Mouse (Mus musculus): ENCODE measurements around the gene Leo1. TPM values are rescaled to one million over a fixed set of nuclear protein-coding genes. Genes with fewer than 3 reads are reported as not detected.
"Not testable (repeated sequence)": the region's sequence is repeated elsewhere in the genome, so short reads cannot be mapped to it uniquely, and the experiment has no call there.

Leo1 gene
- total and polyA plus RNA-seq, 2 experiments = 2.1 to 6.3 TPM

GRCm38 (mm10) chr9:75441691-75442131 is 387 bp downstream of the Leo1 start:
- no peaks in the 10 kb centered on the region for H3K27me3 ChIP-seq (ENCODE audit: control insufficient read depth, insufficient read depth, low read length)
- TF ChIP-seq CTCF (IDR thresholded peaks at IDR 0.05; ENCODE audit: low read depth, low read length) (no peak; the same call in 1 of the 2 replicates), POLR2A (IDR thresholded peaks at IDR 0.05; ENCODE audit: extremely low read depth, insufficient read depth, low read length) (no peak)
- peak overlapping the region; percentile 66 for H3K9ac ChIP-seq (ENCODE audit: low read depth, low read length)
- peaks cover 11% of the 10 kb centered on the region for H3K4me1 ChIP-seq (ENCODE audit: control insufficient read depth, insufficient read depth, low read length)
- no peaks in the 10 kb centered on the region for H3K36me3 ChIP-seq (ENCODE audit: control insufficient read depth, insufficient read depth, low read length)
- WGBS = under 1% methylated on average over 31 of the region's 31 CpGs
- peaks cover 12% of the 10 kb centered on the region; the same call in 1 of the 2 replicates for H3K79me2 ChIP-seq (ENCODE audit: control insufficient read depth, insufficient read depth, low read length)
- peak overlapping the region; percentile 68 for H3K4me3 ChIP-seq (ENCODE audit: insufficient read depth, low read depth, low read length)
- H3K27ac ChIP-seq (replicated peaks; ENCODE audit: insufficient read depth, low read depth, low read length) = no peak overlapping the region
- peak; percentile 31 for DNase-seq (ENCODE audit: extremely low read depth, low read depth, low spot score)

- peak overlapping the region; percentile 39 for H3K4me3 ChIP-seq (ENCODE audit: insufficient read depth, low read depth, low read length)
- no peak for TF ChIP-seq CTCF (IDR thresholded peaks at IDR 0.05; ENCODE audit: low read depth, low read length)
- no peak for TF ChIP-seq POLR2A (IDR thresholded peaks at IDR 0.05; ENCODE audit: extremely low read depth, insufficient read depth, low read length)
- H3K79me2 ChIP-seq (ENCODE audit: control insufficient read depth, insufficient read depth, low read length) = peaks cover 12% of the 10 kb centered on the region; the same call in 1 of the 2 replicates
- peak; percentile 93 for DNase-seq (ENCODE audit: extremely low read depth, low read depth, low spot score)
- peak overlapping the region; percentile 48 for H3K27ac ChIP-seq (replicated peaks; ENCODE audit: insufficient read depth, low read depth, low read length)
- 21% methylated on average over 15 of the region's 15 CpGs for WGBS
- H3K36me3 ChIP-seq (ENCODE audit: control insufficient read depth, insufficient read depth, low read length) = peaks cover 16% of the 10 kb centered on the region
- no peaks in the 10 kb centered on the region for H3K27me3 ChIP-seq (ENCODE audit: control insufficient read depth, insufficient read depth, low read length)
- peaks cover 11% of the 10 kb centered on the region for H3K4me1 ChIP-seq (ENCODE audit: control insufficient read depth, insufficient read depth, low read length)
- peak overlapping the region; percentile 46 for H3K9ac ChIP-seq (ENCODE audit: low read depth, low read length)
Measured at GRCm38 (mm10) chr9:75444981-75445380, 3.7 kb downstream of the Leo1 start.

DNA sequence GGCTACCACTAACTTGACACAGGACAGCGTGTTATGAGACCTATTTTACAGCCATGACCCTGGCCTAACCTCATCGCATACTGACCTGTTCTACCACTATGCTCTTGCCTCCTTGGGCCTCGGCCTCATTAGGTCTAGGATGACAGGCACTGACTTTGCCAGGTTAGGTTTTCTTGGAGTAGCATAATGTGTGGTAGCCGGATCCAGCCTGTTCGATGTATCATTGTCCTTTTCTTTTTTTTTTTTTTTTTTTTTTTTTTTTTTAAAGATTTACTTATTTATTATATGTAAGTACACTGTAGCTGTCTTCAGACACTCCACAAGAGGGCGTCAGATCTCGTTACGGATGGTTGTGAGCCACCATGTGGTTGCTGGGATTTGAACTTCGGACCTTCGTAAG is 5.2 kb downstream of the Leo1 start:
- not testable (repeated sequence) for H3K27me3 ChIP-seq (ENCODE audit: control insufficient read depth, insufficient read depth, low read length); H3K27ac ChIP-seq (replicated peaks; ENCODE audit: insufficient read depth, low read depth, low read length); H3K4me3 ChIP-seq (ENCODE audit: insufficient read depth, low read depth, low read length); DNase-seq (ENCODE audit: extremely low read depth, low read depth, low spot score); H3K9ac ChIP-seq (ENCODE audit: low read depth, low read length)
- Histone ChIP-seq H3K36me3 (ENCODE audit: control insufficient read depth, insufficient read depth, low read length) (peaks cover 21% of the 10 kb centered on the region), H3K4me1 (ENCODE audit: control insufficient read depth, insufficient read depth, low read length) (peaks cover 11% of the 10 kb centered on the region), H3K79me2 (ENCODE audit: control insufficient read depth, insufficient read depth, low read length) (peaks cover 12% of the 10 kb centered on the region; the same call in 1 of the 2 replicates)
- WGBS = 86% methylated on average over 10 of the region's 10 CpGs

DNA sequence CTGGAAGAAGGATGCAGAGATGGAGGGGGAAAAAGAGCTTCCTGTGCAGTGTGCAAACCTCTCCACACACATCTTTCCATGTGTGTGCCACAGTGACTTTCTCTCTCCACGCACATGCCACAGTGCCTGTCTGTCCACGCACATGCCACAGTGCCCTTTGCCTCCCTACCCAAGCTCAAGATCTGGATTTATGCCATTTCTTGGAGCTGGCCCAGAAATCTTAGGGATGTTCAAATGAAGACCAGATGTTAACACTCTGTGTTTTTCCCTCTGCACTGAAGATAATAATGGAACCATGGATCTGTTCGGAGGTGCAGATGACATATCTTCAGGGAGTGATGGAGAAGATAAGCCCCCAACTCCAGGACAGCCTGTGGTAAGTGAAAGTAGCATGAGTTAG is 6.7 kb downstream of the Leo1 start:
- Histone ChIP-seq H3K36me3 (ENCODE audit: control insufficient read depth, insufficient read depth, low read length) (peaks cover 26% of the 10 kb centered on the region), H3K4me3 (ENCODE audit: insufficient read depth, low read depth, low read length) (no peak overlapping the region), H3K27ac (replicated peaks; ENCODE audit: insufficient read depth, low read depth, low read length) (no peak overlapping the region), H3K4me1 (ENCODE audit: control insufficient read depth, insufficient read depth, low read length) (peaks cover 9% of the 10 kb centered on the region), H3K9ac (ENCODE audit: low read depth, low read length) (no peak overlapping the region), H3K27me3 (ENCODE audit: control insufficient read depth, insufficient read depth, low read length) (no peaks in the 10 kb centered on the region), H3K79me2 (ENCODE audit: control insufficient read depth, insufficient read depth, low read length) (no peaks in the 10 kb centered on the region)
- no peak for DNase-seq (ENCODE audit: extremely low read depth, low read depth, low spot score)
- 57% methylated on average over 3 of the region's 3 CpGs for WGBS
- no peak for TF ChIP-seq POLR2A (IDR thresholded peaks at IDR 0.05; ENCODE audit: extremely low read depth, insufficient read depth, low read length)
- TF ChIP-seq CTCF (IDR thresholded peaks at IDR 0.05; ENCODE audit: low read depth, low read length) = no peak

DNA sequence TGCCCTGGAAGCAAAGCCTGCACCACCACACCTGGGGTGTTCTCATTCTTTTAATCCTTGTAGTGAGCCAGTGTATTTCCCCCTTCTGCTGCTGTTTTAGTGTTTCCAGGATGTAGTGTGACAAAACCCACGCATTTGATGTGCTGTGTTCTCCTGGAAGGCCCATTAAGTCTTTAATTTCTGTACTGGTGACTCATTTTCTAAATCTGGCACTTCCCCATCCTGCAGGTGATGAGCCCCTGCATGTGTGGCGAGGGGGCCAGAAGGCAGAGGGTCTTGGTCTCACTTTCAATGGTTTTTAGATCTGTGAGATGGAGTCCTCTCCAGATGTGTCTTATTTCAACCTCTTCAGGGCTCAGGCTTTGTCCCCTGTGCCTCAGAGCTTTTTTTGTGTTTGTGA is 12.7 kb downstream of the Leo1 start:
- DNase-seq (ENCODE audit: extremely low read depth, low read depth, low spot score) = no peak
- Histone ChIP-seq H3K4me1 (ENCODE audit: control insufficient read depth, insufficient read depth, low read length) (no peaks in the 10 kb centered on the region), H3K79me2 (ENCODE audit: control insufficient read depth, insufficient read depth, low read length) (no peaks in the 10 kb centered on the region), H3K27me3 (ENCODE audit: control insufficient read depth, insufficient read depth, low read length) (no peaks in the 10 kb centered on the region), H3K36me3 (ENCODE audit: control insufficient read depth, insufficient read depth, low read length) (peaks cover 62% of the 10 kb centered on the region), H3K4me3 (ENCODE audit: insufficient read depth, low read depth, low read length) (no peak overlapping the region), H3K27ac (replicated peaks; ENCODE audit: insufficient read depth, low read depth, low read length) (no peak overlapping the region), H3K9ac (ENCODE audit: low read depth, low read length) (no peak overlapping the region)
- 92% methylated on average over 2 of the region's 2 CpGs for WGBS
- TF ChIP-seq POLR2A (IDR thresholded peaks at IDR 0.05; ENCODE audit: extremely low read depth, insufficient read depth, low read length) (no peak), CTCF (IDR thresholded peaks at IDR 0.05; ENCODE audit: low read depth, low read length) (no peak)

DNA sequence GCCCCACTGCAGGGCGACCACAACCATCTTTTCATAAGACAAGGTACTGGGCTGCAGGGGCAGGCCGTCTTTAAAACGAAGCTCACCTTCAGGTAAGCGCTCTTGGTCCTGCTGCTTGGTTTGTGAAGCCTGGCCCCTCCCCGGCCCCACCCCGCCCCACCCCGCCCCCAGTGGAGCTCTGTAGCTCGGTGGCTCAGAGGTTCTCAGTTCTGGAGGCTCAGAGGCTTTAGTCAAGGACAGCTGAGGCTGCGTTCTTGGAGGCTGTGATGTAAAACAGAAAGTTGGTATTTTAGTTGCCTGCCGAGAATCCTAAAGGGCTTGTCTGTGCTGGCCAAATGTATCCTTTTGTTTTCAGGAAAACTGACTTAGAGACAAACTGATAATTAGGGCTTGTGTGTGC is 14.4 kb downstream of the Leo1 start:
- peaks cover 58% of the 10 kb centered on the region for H3K36me3 ChIP-seq (ENCODE audit: control insufficient read depth, insufficient read depth, low read length)
- no peak for TF ChIP-seq CTCF (IDR thresholded peaks at IDR 0.05; ENCODE audit: low read depth, low read length)
- TF ChIP-seq POLR2A (IDR thresholded peaks at IDR 0.05; ENCODE audit: extremely low read depth, insufficient read depth, low read length) = no peak
- H3K79me2 ChIP-seq (ENCODE audit: control insufficient read depth, insufficient read depth, low read length) = no peaks in the 10 kb centered on the region
- no peak overlapping the region for H3K4me3 ChIP-seq (ENCODE audit: insufficient read depth, low read depth, low read length)
- no peak for DNase-seq (ENCODE audit: extremely low read depth, low read depth, low spot score)
- no peaks in the 10 kb centered on the region for H3K27me3 ChIP-seq (ENCODE audit: control insufficient read depth, insufficient read depth, low read length)
- H3K4me1 ChIP-seq (ENCODE audit: control insufficient read depth, insufficient read depth, low read length) = no peaks in the 10 kb centered on the region
- 91% methylated on average over 10 of the region's 10 CpGs for WGBS
- H3K9ac ChIP-seq (ENCODE audit: low read depth, low read length) = no peak overlapping the region
- no peak overlapping the region for H3K27ac ChIP-seq (replicated peaks; ENCODE audit: insufficient read depth, low read depth, low read length)

All from liver, adult 2 months (tissue).